Mouse (Mus musculus) forebrain, embryonic 15.5 days (tissue): ENCODE data around the gene Edn2. TPM values are rescaled to one million over a fixed set of nuclear protein-coding genes. Genes with fewer than 3 reads are reported as not detected.

Experiments used
- ATAC-seq: fragments of 200-750 bp; cut with Nextera tagmentation; replicated peaks from 2 replicates; pipeline ENCODE4 v1.8.0; 2017; ENCODE audit warnings: mild to moderate bottlenecking, moderate TSS enrichment, moderate library complexity
- H3K27ac ChIP-seq: fragments of 300-500 bp; sonication (generic); replicated peaks from 2 replicates; pipeline ENCODE4 v1.5.1; 2015; ENCODE audit warnings: mild to moderate bottlenecking, inconsistent platforms
- H3K27me3 ChIP-seq: fragments of 300-500 bp; sonication (generic); 2 replicates; pipeline ENCODE4 v1.6.1; 2015; ENCODE audit warnings: inconsistent platforms
- H3K36me3 ChIP-seq: fragments of 300-500 bp; sonication (generic); 2 replicates; pipeline ENCODE4 v1.6.1; 2015; ENCODE audit warnings: mild to moderate bottlenecking, inconsistent platforms
- H3K4me1 ChIP-seq: fragments of 300-500 bp; sonication (generic); 2 replicates; pipeline ENCODE4 v1.6.1; 2015; ENCODE audit warnings: inconsistent platforms
- H3K4me2 ChIP-seq: fragments of 300-500 bp; sonication (generic); replicated peaks from 2 replicates; pipeline ENCODE4 v1.6.1; 2015; ENCODE audit warnings: mild to moderate bottlenecking, inconsistent platforms
- H3K4me3 ChIP-seq: fragments of 300-500 bp; sonication (generic); 2 replicates; pipeline ENCODE4 v1.5.1; 2015; ENCODE audit warnings: mild to moderate bottlenecking, inconsistent platforms
- H3K9ac ChIP-seq: fragments of 300-500 bp; sonication (generic); replicated peaks from 2 replicates; pipeline ENCODE4 v1.6.1; 2015; ENCODE audit warnings: mild to moderate bottlenecking, inconsistent platforms
- H3K9me3 ChIP-seq: fragments of 300-500 bp; sonication (generic); 2 replicates; pipeline ENCODE4 v1.6.1; 2016; ENCODE audit warnings: inconsistent platforms
- WGBS: fragments of 180-500 bp; shearing (Covaris S2); methylation state at CpG from one replicate; pipeline ENCODE4 v1.1.7; 2015; ENCODE audit warnings: mixed read lengths; 5-methylcytosine and 5-hydroxymethylcytosine counted together
- polyA plus RNA-seq: library from polyadenylated mRNA; unstranded; fragments of >200 nt; fragmentation: Nextera tagmentation; extraction: Ambion mirVana; gene quantifications from 2 replicates; pipeline ENCODE4 v1.2.1, GENCODE M21; 2015

The Edn2 gene
- polyA plus RNA-seq, 1 experiment from 2014 or later, result 0.27 TPM

GRCm38 (mm10) chr4:120163242-120163641 is 2.2 kb downstream of the Edn2 start:
- H3K4me3 ChIP-seq, result no peak overlapping the region
- no peak overlapping the region for H3K4me2 ChIP-seq
- no peaks in the 10 kb centered on the region for H3K9me3 ChIP-seq
- H3K27me3 ChIP-seq, result no peaks in the 10 kb centered on the region
- H3K27ac ChIP-seq, result peak overlapping the region; percentile 3; the same call in 1 of the 2 replicates
- H3K9ac ChIP-seq, result no peak overlapping the region
- peak; percentile 44; the same call in 1 of the 2 replicates for ATAC-seq
- WGBS, result 30% methylated on average over 11 of the region's 11 CpGs
- H3K4me1 ChIP-seq, result peaks cover 35% of the 10 kb centered on the region
- no peaks in the 10 kb centered on the region for H3K36me3 ChIP-seq

DNA sequence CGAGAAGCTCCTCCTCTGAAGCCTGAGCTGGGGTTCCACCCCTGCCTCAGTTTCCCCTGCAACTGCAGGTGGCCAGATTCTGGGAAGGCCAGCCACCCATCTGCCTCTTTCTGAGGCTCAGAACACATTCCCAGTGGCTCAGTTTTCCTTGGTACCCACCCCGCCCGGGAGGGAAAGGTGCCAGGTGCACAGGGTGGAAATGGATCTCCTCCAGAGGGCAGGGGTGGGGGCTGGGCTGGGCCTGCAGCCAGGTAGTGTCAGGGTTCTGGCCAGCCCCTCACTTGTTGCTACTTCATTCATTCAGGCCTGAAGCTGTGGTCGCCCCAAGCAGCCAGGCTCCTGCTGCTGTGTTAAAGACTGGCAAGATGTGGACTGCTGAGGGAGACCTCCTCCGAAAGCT is 3.3 kb downstream of the Edn2 start:
- no peak for ATAC-seq
- H3K9me3 ChIP-seq, result no peaks in the 10 kb centered on the region
- H3K9ac ChIP-seq, result no peak overlapping the region
- WGBS, result 76% methylated on average over 5 of the region's 5 CpGs
- H3K36me3 ChIP-seq, result no peaks in the 10 kb centered on the region
- H3K27me3 ChIP-seq, result no peaks in the 10 kb centered on the region
- no peak overlapping the region for H3K4me2 ChIP-seq
- H3K4me3 ChIP-seq, result no peak overlapping the region
- H3K4me1 ChIP-seq, result peaks cover 36% of the 10 kb centered on the region
- H3K27ac ChIP-seq, result no peak overlapping the region

DNA sequence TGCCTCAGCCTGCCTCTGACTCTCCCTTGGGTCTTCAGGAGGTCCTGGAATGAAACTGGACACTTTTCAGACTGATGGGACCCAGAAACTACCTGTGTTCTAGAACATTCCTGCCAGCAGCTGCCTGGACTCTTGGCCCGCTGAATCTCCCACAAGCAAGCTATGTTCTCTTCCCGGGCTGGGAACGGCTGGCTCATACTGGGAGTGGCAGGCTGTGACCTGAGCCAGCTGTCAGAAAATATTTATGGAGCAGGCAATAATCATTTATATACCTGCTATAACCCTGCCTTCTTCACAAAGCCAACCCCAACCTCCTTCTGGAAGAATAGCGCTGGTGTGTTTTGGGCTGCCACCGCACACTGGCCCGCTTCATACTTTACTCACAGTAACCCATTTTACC is 6.8 kb downstream of the Edn2 start:
- 97% methylated on average over 6 of the region's 6 CpGs for WGBS

GRCm38 (mm10) chr4:120168346-120168745 is 7.3 kb downstream of the Edn2 start:
- no peak for ATAC-seq
- Histone ChIP-seq H3K9me3 (no peaks in the 10 kb centered on the region), H3K27me3 (no peaks in the 10 kb centered on the region), H3K27ac (no peak overlapping the region), H3K4me2 (no peak overlapping the region), H3K4me1 (peaks cover 34% of the 10 kb centered on the region), H3K36me3 (no peaks in the 10 kb centered on the region), H3K4me3 (no peak overlapping the region), H3K9ac (no peak overlapping the region)
- 92% methylated on average over 4 of the region's 4 CpGs for WGBS

More for the DNA sequence above, 6.8 kb downstream of the Edn2 start:
- no peak overlapping the region for H3K9ac ChIP-seq
- H3K4me2 ChIP-seq, result no peak overlapping the region
- H3K4me1 ChIP-seq, result peaks cover 40% of the 10 kb centered on the region
- H3K36me3 ChIP-seq, result no peaks in the 10 kb centered on the region
- no peak overlapping the region for H3K27ac ChIP-seq
- ATAC-seq, result no peak
- H3K27me3 ChIP-seq, result no peaks in the 10 kb centered on the region
- no peak overlapping the region for H3K4me3 ChIP-seq
- H3K9me3 ChIP-seq, result no peaks in the 10 kb centered on the region

DNA sequence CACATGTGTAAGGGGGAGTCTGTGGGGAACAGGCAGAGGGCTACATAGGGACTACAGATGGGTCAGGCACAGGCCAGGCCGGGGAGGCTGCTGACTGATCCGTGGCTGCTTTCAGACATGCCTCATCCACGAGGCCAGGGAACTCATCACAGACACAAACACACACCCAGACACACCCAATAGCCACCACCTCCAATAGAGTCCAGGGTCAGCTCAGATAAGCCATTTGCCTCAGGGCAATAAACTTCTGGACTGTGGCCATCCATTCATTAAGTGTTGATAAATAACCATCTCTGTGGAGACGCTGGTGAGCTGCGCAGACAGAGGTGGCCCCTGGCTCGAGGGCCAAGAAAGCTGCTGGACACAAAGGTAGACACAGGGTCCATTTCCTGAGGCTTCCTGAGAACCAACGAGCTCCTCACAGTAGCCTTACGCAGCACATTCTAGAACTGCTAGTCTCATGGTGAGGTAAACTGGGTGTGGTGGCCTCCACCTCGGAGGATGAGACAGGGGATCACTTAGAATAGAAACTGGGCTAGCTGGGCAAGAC is 9.5 kb downstream of the Edn2 start:
- Histone ChIP-seq H3K27ac (no peak overlapping the region), H3K9ac (no peak overlapping the region), H3K4me1 (peaks cover 23% of the 10 kb centered on the region), H3K4me3 (no peak overlapping the region), H3K36me3 (no peaks in the 10 kb centered on the region), H3K9me3 (no peaks in the 10 kb centered on the region), H3K27me3 (no peaks in the 10 kb centered on the region), H3K4me2 (no peak overlapping the region)
- WGBS, result 63% methylated on average over 9 of the region's 9 CpGs
- ATAC-seq, result no peak

- peak; percentile 95 for ATAC-seq
- no peaks in the 10 kb centered on the region for H3K27me3 ChIP-seq
- peaks cover 23% of the 10 kb centered on the region for H3K4me1 ChIP-seq
- WGBS, result 7% methylated on average over 7 of the region's 7 CpGs
- H3K4me3 ChIP-seq, result no peak overlapping the region
- H3K27ac ChIP-seq, result peak overlapping the region; percentile 58
- no peaks in the 10 kb centered on the region for H3K9me3 ChIP-seq
- no peak overlapping the region for H3K9ac ChIP-seq
- no peak overlapping the region for H3K4me2 ChIP-seq
- H3K36me3 ChIP-seq, result no peaks in the 10 kb centered on the region
Observed at GRCm38 (mm10) chr4:120172050-120172684, 11.2 kb downstream of the Edn2 start.

DNA sequence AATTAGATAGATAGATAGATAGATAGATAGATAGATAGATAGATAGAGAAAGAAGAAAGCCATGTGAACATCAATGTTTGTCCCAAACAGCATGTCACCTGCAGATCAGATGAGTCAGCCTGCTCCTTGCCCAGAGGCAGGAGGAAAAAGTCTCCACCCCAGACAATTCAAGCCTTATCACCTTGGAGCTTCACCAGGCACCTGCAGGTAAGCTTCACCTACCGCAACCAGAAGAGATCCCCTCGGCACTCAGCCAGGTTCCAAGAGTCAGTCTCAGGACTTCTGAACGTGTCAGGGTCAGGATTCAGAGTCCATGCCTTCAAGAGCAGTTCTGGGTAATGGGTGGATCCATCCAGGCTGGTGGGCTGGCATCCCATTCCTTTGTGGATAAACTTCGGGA is 18.1 kb downstream of the Edn2 start:
- ATAC-seq, result no peak
- H3K36me3 ChIP-seq, result no peaks in the 10 kb centered on the region

GRCm38 (mm10) chr4:120180535-120180934 is 19.5 kb downstream of the Edn2 start:
- ATAC-seq, result no peak
- H3K4me1 ChIP-seq, result peaks cover 14% of the 10 kb centered on the region
- H3K27ac ChIP-seq, result no peak overlapping the region
- no peaks in the 10 kb centered on the region for H3K36me3 ChIP-seq
- no peaks in the 10 kb centered on the region for H3K27me3 ChIP-seq
- no peaks in the 10 kb centered on the region for H3K9me3 ChIP-seq
- no peak overlapping the region for H3K9ac ChIP-seq
- no peak overlapping the region for H3K4me2 ChIP-seq
- H3K4me3 ChIP-seq, result no peak overlapping the region

More for the DNA sequence above, 18.1 kb downstream of the Edn2 start:
- Histone ChIP-seq H3K4me3 (no peak overlapping the region), H3K4me2 (no peak overlapping the region), H3K9ac (no peak overlapping the region), H3K27me3 (no peaks in the 10 kb centered on the region), H3K27ac (no peak overlapping the region), H3K4me1 (peaks cover 7% of the 10 kb centered on the region), H3K9me3 (no peaks in the 10 kb centered on the region)
- WGBS, result 85% methylated on average over 4 of the region's 4 CpGs

GRCm38 (mm10) chr4:120184374-120184991 is 23.5 kb downstream of the Edn2 start:
- H3K4me3 ChIP-seq, result no peak overlapping the region
- no peaks in the 10 kb centered on the region for H3K27me3 ChIP-seq
- H3K4me2 ChIP-seq, result no peak overlapping the region
- no peak for ATAC-seq
- H3K9me3 ChIP-seq, result no peaks in the 10 kb centered on the region
- no peak overlapping the region for H3K27ac ChIP-seq
- H3K4me1 ChIP-seq, result peaks cover 32% of the 10 kb centered on the region
- 10% methylated on average over 5 of the region's 5 CpGs for WGBS
- H3K9ac ChIP-seq, result no peak overlapping the region
- H3K36me3 ChIP-seq, result no peaks in the 10 kb centered on the region

GRCm38 (mm10) chr4:120186441-120186840 is 25.4 kb downstream of the Edn2 start:
- H3K36me3 ChIP-seq, result no peaks in the 10 kb centered on the region
- no peak overlapping the region for H3K9ac ChIP-seq
- H3K4me3 ChIP-seq, result no peak overlapping the region
- H3K9me3 ChIP-seq, result no peaks in the 10 kb centered on the region
- H3K27me3 ChIP-seq, result no peaks in the 10 kb centered on the region
- ATAC-seq, result no peak
- H3K4me2 ChIP-seq, result no peak overlapping the region
- WGBS, result 76% methylated on average over 1 of the region's 1 CpGs
- H3K27ac ChIP-seq, result no peak overlapping the region
- H3K4me1 ChIP-seq, result peaks cover 40% of the 10 kb centered on the region

DNA sequence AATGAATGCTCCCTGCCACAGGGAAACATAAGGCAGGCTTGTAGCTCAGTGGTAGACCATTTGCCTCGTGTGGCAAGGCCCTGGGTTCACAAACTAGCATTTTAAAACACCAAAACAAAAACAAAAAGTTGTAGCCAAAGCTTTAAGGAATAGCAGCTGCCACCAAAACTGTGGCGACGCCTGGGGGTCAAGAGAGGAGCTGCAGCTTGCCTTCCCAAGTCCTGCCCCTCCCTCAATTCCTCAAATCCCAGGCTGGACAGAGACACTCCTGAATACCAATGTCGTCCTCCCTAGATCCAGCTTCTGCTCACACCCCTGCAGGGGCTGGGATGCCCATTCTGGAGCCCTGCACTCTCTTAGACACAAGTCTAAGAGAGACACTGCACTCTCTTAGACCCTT is 25.9 kb downstream of the Edn2 start:
- Histone ChIP-seq H3K9me3 (no peaks in the 10 kb centered on the region), H3K9ac (no peak overlapping the region), H3K27me3 (no peaks in the 10 kb centered on the region), H3K4me2 (no peak overlapping the region), H3K36me3 (no peaks in the 10 kb centered on the region), H3K4me3 (no peak overlapping the region), H3K27ac (no peak overlapping the region), H3K4me1 (peaks cover 40% of the 10 kb centered on the region)
- ATAC-seq, result no peak
- WGBS, result 5% methylated on average over 4 of the region's 4 CpGs

DNA sequence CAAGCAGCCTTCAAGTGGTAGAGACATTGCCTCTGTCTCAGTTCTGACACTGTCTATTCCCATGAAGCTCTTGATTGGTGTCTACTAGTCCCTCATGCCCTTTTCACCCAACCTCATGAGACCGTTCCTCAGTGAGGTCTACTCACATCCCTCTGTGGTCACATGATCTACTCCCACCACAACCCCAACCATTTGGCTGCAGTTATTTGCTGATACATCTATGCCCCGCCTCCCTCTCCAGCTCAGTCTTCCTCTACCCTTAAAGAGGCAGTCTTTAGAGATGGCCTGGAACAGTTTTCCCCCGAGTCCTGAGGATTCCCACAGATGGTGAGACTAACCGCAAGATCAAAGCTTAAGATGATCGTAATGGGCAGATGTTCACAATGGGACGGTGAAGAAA is 27.2 kb downstream of the Edn2 start:
- 63% methylated on average over 6 of the region's 6 CpGs for WGBS
- no peak overlapping the region for H3K9ac ChIP-seq
- no peaks in the 10 kb centered on the region for H3K36me3 ChIP-seq
- no peaks in the 10 kb centered on the region for H3K27me3 ChIP-seq
- no peak overlapping the region for H3K4me3 ChIP-seq
- H3K4me2 ChIP-seq, result no peak overlapping the region
- peak; percentile 9; the same call in 1 of the 2 replicates for ATAC-seq
- H3K27ac ChIP-seq, result peak overlapping the region; percentile 88
- H3K9me3 ChIP-seq, result no peaks in the 10 kb centered on the region
- peaks cover 40% of the 10 kb centered on the region for H3K4me1 ChIP-seq
